Mouse (Mus musculus): ENCODE results near the gene Ssxa1. TPM values are rescaled to one million over a fixed set of nuclear protein-coding genes. Genes with fewer than 3 reads are reported as not detected.
"Not testable (repeated sequence)": the region's sequence is repeated elsewhere in the genome, so short reads cannot be mapped to it uniquely, and the experiment has no call there.

Gene Ssxa1
- polyA plus RNA-seq (2015; fragmentation: Nextera tagmentation; extraction: Ambion mirVana): not detected in 2 replicates

- H3K27ac ChIP-seq (ENCODE audit: low read length): no peak within 1 kb of the TSS
- H3K4me2 ChIP-seq (ENCODE audit: low read depth, low read length): no peak within 1 kb of the TSS
- H3K36me3 ChIP-seq (ENCODE audit: control insufficient read depth, insufficient read depth): no peaks in the 10 kb centered on the region
- no peaks in the 10 kb centered on the region for H3K9me3 ChIP-seq (replicated peaks; ENCODE audit: control insufficient read depth, low read length)
- ATAC-seq (ENCODE audit: low read depth): no peak
- no peaks in the 10 kb centered on the region for H3K4me1 ChIP-seq (ENCODE audit: control insufficient read depth, low read depth, low read length)
- H3K9ac ChIP-seq (ENCODE audit: low read depth, low read length): no peak within 1 kb of the TSS
- WGBS (ENCODE audit: insufficient replicate concordance): 55% methylated on average over 4 of the region's 4 CpGs
- no peaks in the 10 kb centered on the region for H3K27me3 ChIP-seq (ENCODE audit: control insufficient read depth, insufficient read depth, low read depth, low read length)
- H3K4me3 ChIP-seq (ENCODE audit: low read depth, low read length): no peak within 1 kb of the TSS
These were observed at the start of gene Ssxa1 for GRCm38 (mm10) chrX:21115520-21115919. Gene Ssxa1 (plus strand): TSS chrX:21115820.

GRCm38 (mm10) chrX:21068106-21068505 is 47.5 kb upstream of the Ssxa1 start, which contains the start of gene Spaca5:
Gene Spaca5 (plus strand): TSS chrX:21068406.
- Histone ChIP-seq H3K27me3 (ENCODE audit: control insufficient read depth, insufficient read depth, low read depth, low read length) (no peaks in the 10 kb centered on the region), H3K4me3 (ENCODE audit: low read depth, low read length) (no peak within 1 kb of the TSS), H3K27ac (ENCODE audit: low read length) (no peak within 1 kb of the TSS), H3K36me3 (ENCODE audit: control insufficient read depth, insufficient read depth) (no peaks in the 10 kb centered on the region), H3K4me1 (ENCODE audit: control insufficient read depth, low read depth, low read length) (no peaks in the 10 kb centered on the region), H3K4me2 (ENCODE audit: low read depth, low read length) (no peak within 1 kb of the TSS), H3K9me3 (replicated peaks; ENCODE audit: control insufficient read depth, low read length) (no peaks in the 10 kb centered on the region), H3K9ac (ENCODE audit: low read depth, low read length) (no peak within 1 kb of the TSS)
- ATAC-seq (ENCODE audit: low read depth): no peak

- Histone ChIP-seq H3K27ac (ENCODE audit: low read length) (no peak overlapping the region), H3K36me3 (ENCODE audit: control insufficient read depth, insufficient read depth) (no peaks in the 10 kb centered on the region), H3K4me2 (ENCODE audit: low read depth, low read length) (peak overlapping the region; percentile 52), H3K9me3 (replicated peaks; ENCODE audit: control insufficient read depth, low read length) (no peaks in the 10 kb centered on the region), H3K9ac (ENCODE audit: low read depth, low read length) (no peak overlapping the region), H3K4me1 (ENCODE audit: control insufficient read depth, low read depth, low read length) (no peaks in the 10 kb centered on the region), H3K27me3 (ENCODE audit: control insufficient read depth, insufficient read depth, low read depth, low read length) (no peaks in the 10 kb centered on the region), H3K4me3 (ENCODE audit: low read depth, low read length) (peak overlapping the region; percentile 49)
- 28% methylated on average over 6 of the region's 6 CpGs for WGBS (ENCODE audit: insufficient replicate concordance)
- no peak for ATAC-seq (ENCODE audit: low read depth)
These were observed 27.0 kb upstream of the Ssxa1 start for GRCm38 (mm10) chrX:21088645-21088982.

DNA sequence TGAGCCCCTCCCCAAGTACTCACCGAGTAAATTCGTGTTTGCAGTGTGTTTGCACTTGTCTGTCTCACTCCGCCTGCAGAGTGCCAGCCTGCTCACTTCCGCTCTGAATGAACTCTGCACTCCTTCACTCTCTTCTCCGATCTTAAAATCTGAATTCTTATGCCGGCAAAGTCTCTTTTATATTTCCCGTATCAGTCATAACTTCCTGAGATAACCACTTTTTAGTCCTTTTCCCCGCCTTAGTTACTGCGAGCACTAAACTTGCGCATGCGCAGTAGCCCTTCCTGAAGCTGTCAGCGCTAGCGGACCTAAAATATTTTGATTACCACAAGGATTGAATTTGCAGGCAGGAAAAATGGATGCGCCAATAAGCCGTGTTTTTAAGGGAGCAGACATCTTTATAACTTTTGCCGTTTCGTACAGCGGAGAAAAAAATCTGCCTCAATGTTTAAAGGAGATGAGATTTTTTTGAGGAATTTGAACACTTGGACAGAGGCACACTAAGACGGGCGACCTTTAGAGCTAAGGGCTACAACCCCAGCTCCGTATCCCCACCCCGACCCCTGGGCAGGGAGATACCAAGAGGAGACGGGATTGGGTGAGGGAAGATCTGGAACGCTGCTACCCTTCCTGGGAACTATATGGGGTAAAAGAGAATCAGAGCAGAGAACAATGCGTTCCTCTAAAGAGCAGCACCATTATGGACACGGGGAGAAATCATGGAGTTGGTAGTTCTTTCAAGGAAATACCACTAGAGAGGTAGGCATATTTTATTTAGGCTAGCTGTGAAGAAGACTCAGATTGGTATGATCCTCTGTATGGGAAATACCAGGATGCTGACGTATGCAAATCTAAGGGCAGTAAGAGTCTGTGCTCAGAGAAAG is 26.4 kb upstream of the Ssxa1 start, which contains the start of gene Zfp300:
Zfp300 (minus strand) TSS at position 545 of the 884 bp plus-strand sequence.
- no peak for ATAC-seq (ENCODE audit: low read depth)
- 19% methylated on average over 27 of the region's 27 CpGs for WGBS (ENCODE audit: insufficient replicate concordance)

DNA sequence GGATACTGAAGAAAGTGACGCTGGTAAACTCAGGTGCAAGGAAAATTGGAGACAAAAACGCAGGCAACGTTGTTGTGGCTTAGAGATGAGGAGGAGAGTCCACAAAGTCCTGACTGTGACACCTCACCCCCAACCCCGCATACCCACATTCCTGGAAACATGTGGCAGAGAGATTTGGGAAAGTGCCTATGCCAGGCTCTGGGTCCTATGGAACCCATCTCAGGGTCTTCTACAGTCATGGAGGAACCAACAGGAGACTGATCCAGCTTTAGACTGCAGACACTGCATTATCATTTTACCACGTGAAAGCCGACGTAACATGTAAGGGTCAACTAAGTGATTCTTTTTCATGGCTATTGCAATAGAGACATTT is 25.8 kb upstream of the Ssxa1 start:
- 44% methylated on average over 7 of the region's 7 CpGs for WGBS (ENCODE audit: insufficient replicate concordance)
- H3K4me2 ChIP-seq (ENCODE audit: low read depth, low read length): no peak overlapping the region
- H3K4me1 ChIP-seq (ENCODE audit: control insufficient read depth, low read depth, low read length): no peaks in the 10 kb centered on the region
- no peak overlapping the region for H3K9ac ChIP-seq (ENCODE audit: low read depth, low read length)
- H3K9me3 ChIP-seq (replicated peaks; ENCODE audit: control insufficient read depth, low read length): no peaks in the 10 kb centered on the region
- H3K27me3 ChIP-seq (ENCODE audit: control insufficient read depth, insufficient read depth, low read depth, low read length): no peaks in the 10 kb centered on the region
- ATAC-seq (ENCODE audit: low read depth): no peak
- H3K27ac ChIP-seq (ENCODE audit: low read length): no peak overlapping the region
- H3K36me3 ChIP-seq (ENCODE audit: control insufficient read depth, insufficient read depth): no peaks in the 10 kb centered on the region
- no peak overlapping the region for H3K4me3 ChIP-seq (ENCODE audit: low read depth, low read length)

More for the DNA sequence above, 26.4 kb upstream of the Ssxa1 start, which contains the start of gene Zfp300:
- H3K4me2 ChIP-seq (ENCODE audit: low read depth, low read length): peak within 1 kb of the TSS; percentile 52
- no peaks in the 10 kb centered on the region for H3K9me3 ChIP-seq (replicated peaks; ENCODE audit: control insufficient read depth, low read length)
- no peak within 1 kb of the TSS for H3K9ac ChIP-seq (ENCODE audit: low read depth, low read length)
- no peak within 1 kb of the TSS for H3K27ac ChIP-seq (ENCODE audit: low read length)
- H3K27me3 ChIP-seq (ENCODE audit: control insufficient read depth, insufficient read depth, low read depth, low read length): no peaks in the 10 kb centered on the region
- H3K4me3 ChIP-seq (ENCODE audit: low read depth, low read length): peak within 1 kb of the TSS; percentile 49
- no peaks in the 10 kb centered on the region for H3K36me3 ChIP-seq (ENCODE audit: control insufficient read depth, insufficient read depth)
- no peaks in the 10 kb centered on the region for H3K4me1 ChIP-seq (ENCODE audit: control insufficient read depth, low read depth, low read length)

GRCm38 (mm10) chrX:21146675-21147074 is 31.1 kb downstream of the Ssxa1 start:
- H3K4me3 ChIP-seq (ENCODE audit: low read depth, low read length); ATAC-seq (ENCODE audit: low read depth); H3K9me3 ChIP-seq (replicated peaks; ENCODE audit: control insufficient read depth, low read length); H3K27me3 ChIP-seq (ENCODE audit: control insufficient read depth, insufficient read depth, low read depth, low read length); H3K9ac ChIP-seq (ENCODE audit: low read depth, low read length); H3K4me2 ChIP-seq (ENCODE audit: low read depth, low read length); H3K4me1 ChIP-seq (ENCODE audit: control insufficient read depth, low read depth, low read length); H3K36me3 ChIP-seq (ENCODE audit: control insufficient read depth, insufficient read depth); H3K27ac ChIP-seq (ENCODE audit: low read length): not testable (repeated sequence)
- 82% methylated on average over 23 of the region's 25 CpGs for WGBS (ENCODE audit: insufficient replicate concordance)

Other genes with a start within 250 kb of the Ssxa1 start
- gene Timp1, start 245.7 kb upstream of the Ssxa1 start, polyA plus RNA-seq (2015; fragmentation: Nextera tagmentation; extraction: Ambion mirVana): 1.7 and 2.4 TPM in 2 replicates
- 0.08 TPM in 1 of 2 replicates, not detected in the other for gene Syn1, start 194.8 kb upstream of the Ssxa1 start, polyA plus RNA-seq (2015; fragmentation: Nextera tagmentation; extraction: Ambion mirVana)
- 43.6 and 48.8 TPM in 2 replicates for gene Cfp, start 184.3 kb upstream of the Ssxa1 start, polyA plus RNA-seq (2015; fragmentation: Nextera tagmentation; extraction: Ambion mirVana)
- gene Elk1, start 165.2 kb upstream of the Ssxa1 start, polyA plus RNA-seq (2015; fragmentation: Nextera tagmentation; extraction: Ambion mirVana): 2.2 and 2.3 TPM in 2 replicates
- 34.7 and 38.5 TPM in 2 replicates for gene Uxt, start 153.8 kb upstream of the Ssxa1 start, polyA plus RNA-seq (2015; fragmentation: Nextera tagmentation; extraction: Ambion mirVana)
- 1.4 and 1.9 TPM in 2 replicates for gene Zfp182, start 53.5 kb upstream of the Ssxa1 start, polyA plus RNA-seq (2015; fragmentation: Nextera tagmentation; extraction: Ambion mirVana)
- not detected in 2 replicates for gene Spaca5, start 47.4 kb upstream of the Ssxa1 start, polyA plus RNA-seq (2015; fragmentation: Nextera tagmentation; extraction: Ambion mirVana)
- 0.18 and 0.23 TPM in 2 replicates for gene Zfp300, start 26.3 kb upstream of the Ssxa1 start, polyA plus RNA-seq (2015; fragmentation: Nextera tagmentation; extraction: Ambion mirVana)
- not detected in 2 replicates for gene Gm21876, start 59.8 kb downstream of the Ssxa1 start, polyA plus RNA-seq (2015; fragmentation: Nextera tagmentation; extraction: Ambion mirVana)

Data from liver, embryonic 16.5 days (tissue).